Mouse (Mus musculus): Measurements from ENCODE around the gene Aldh3b3. TPM values are rescaled to one million over a fixed set of nuclear protein-coding genes. Genes with fewer than 3 reads are reported as not detected.

Gene Aldh3b3
- total and polyA plus RNA-seq, 2 experiments from 2014 or later, result 0.29 TPM; not detected in 1

GRCm38 (mm10) chr19:3947813-3948212 is 10.6 kb upstream of the Aldh3b3 start:
- Histone ChIP-seq H3K4me3 (ENCODE audit: low read depth, low read length) (no peak overlapping the region), H3K9ac (replicated peaks; ENCODE audit: low read depth, low read length) (no peak overlapping the region), H3K4me1 (ENCODE audit: control insufficient read depth, insufficient read depth) (0 out of 2 replicates have a peak, but pooled peaks cover 6% of the 10 kb centered on the region), H3K36me3 (replicated peaks; ENCODE audit: control insufficient read depth, insufficient read depth, low read length) (peaks cover 6% of the 10 kb centered on the region; the same call in 1 of the 2 replicates), H3K4me2 (ENCODE audit: low read depth, low read length) (no peak overlapping the region), H3K9me3 (replicated peaks; ENCODE audit: control insufficient read depth, low read length) (no peaks in the 10 kb centered on the region), H3K27me3 (ENCODE audit: control insufficient read depth, insufficient read depth, low read length) (no peaks in the 10 kb centered on the region), H3K27ac (ENCODE audit: low read depth) (no peak overlapping the region)
- ATAC-seq (ENCODE audit: insufficient read depth, low read depth), result no peak
- no peak for DNase-seq (ENCODE audit: low spot score)
- TF ChIP-seq CTCF (IDR thresholded peaks at IDR 0.05; ENCODE audit: low read depth) (no peak), EP300 (IDR thresholded peaks at IDR 0.05; ENCODE audit: low read depth) (no peak)
- 76% methylated on average over 3 of the region's 3 CpGs for WGBS

- no peak for DNase-seq (ENCODE audit: low spot score)
- Histone ChIP-seq H3K27ac (ENCODE audit: low read depth) (no peak overlapping the region), H3K27me3 (ENCODE audit: control insufficient read depth, insufficient read depth, low read length) (no peaks in the 10 kb centered on the region), H3K9ac (replicated peaks; ENCODE audit: low read depth, low read length) (no peak overlapping the region), H3K4me2 (ENCODE audit: low read depth, low read length) (no peak overlapping the region), H3K4me1 (ENCODE audit: control insufficient read depth, insufficient read depth) (0 out of 2 replicates have a peak, but pooled peaks cover 6% of the 10 kb centered on the region), H3K4me3 (ENCODE audit: low read depth, low read length) (no peak overlapping the region), H3K36me3 (replicated peaks; ENCODE audit: control insufficient read depth, insufficient read depth, low read length) (peaks cover 6% of the 10 kb centered on the region; the same call in 1 of the 2 replicates), H3K9me3 (replicated peaks; ENCODE audit: control insufficient read depth, low read length) (no peaks in the 10 kb centered on the region)
- 67% methylated on average over 14 of the region's 14 CpGs for WGBS
- no peak for TF ChIP-seq CTCF (IDR thresholded peaks at IDR 0.05; ENCODE audit: low read depth)
- TF ChIP-seq EP300 (IDR thresholded peaks at IDR 0.05; ENCODE audit: low read depth), result no peak
- no peak for ATAC-seq (ENCODE audit: insufficient read depth, low read depth)
These were observed 9.9 kb upstream of the Aldh3b3 start for GRCm38 (mm10) chr19:3948546-3948945.

- TF ChIP-seq EP300 (IDR thresholded peaks at IDR 0.05; ENCODE audit: low read depth) (no peak), CTCF (IDR thresholded peaks at IDR 0.05; ENCODE audit: low read depth) (no peak)
- no peaks in the 10 kb centered on the region for H3K27me3 ChIP-seq (ENCODE audit: control insufficient read depth, insufficient read depth, low read length)
- H3K36me3 ChIP-seq (replicated peaks; ENCODE audit: control insufficient read depth, insufficient read depth, low read length), result peaks cover 6% of the 10 kb centered on the region; the same call in 1 of the 2 replicates
- DNase-seq (ENCODE audit: low spot score) (no peak), ATAC-seq (ENCODE audit: insufficient read depth, low read depth) (no peak)
- no peaks in the 10 kb centered on the region for H3K9me3 ChIP-seq (replicated peaks; ENCODE audit: control insufficient read depth, low read length)
- H3K4me3 ChIP-seq (ENCODE audit: low read depth, low read length), result no peak overlapping the region
- no peak overlapping the region for H3K4me2 ChIP-seq (ENCODE audit: low read depth, low read length)
- no peak overlapping the region for H3K9ac ChIP-seq (replicated peaks; ENCODE audit: low read depth, low read length)
- no peak overlapping the region for H3K27ac ChIP-seq (ENCODE audit: low read depth)
- whole genome bisulfite sequencing, result 80% methylated on average over 3 of the region's 3 CpGs
- H3K4me1 ChIP-seq (ENCODE audit: control insufficient read depth, insufficient read depth), result 0 out of 2 replicates have a peak, but pooled peaks cover 6% of the 10 kb centered on the region
These were observed 8.1 kb upstream of the Aldh3b3 start for GRCm38 (mm10) chr19:3950331-3950730.

- ATAC-seq (ENCODE audit: insufficient read depth, low read depth), result no peak
- no peak for DNase-seq (ENCODE audit: low spot score)
- H3K9ac ChIP-seq (replicated peaks; ENCODE audit: low read depth, low read length), result no peak overlapping the region
- TF ChIP-seq EP300 (IDR thresholded peaks at IDR 0.05; ENCODE audit: low read depth) (no peak), CTCF (IDR thresholded peaks at IDR 0.05; ENCODE audit: low read depth) (no peak)
- H3K9me3 ChIP-seq (replicated peaks; ENCODE audit: control insufficient read depth, low read length), result no peaks in the 10 kb centered on the region
- H3K4me3 ChIP-seq (ENCODE audit: low read depth, low read length), result no peak overlapping the region
- peaks cover 6% of the 10 kb centered on the region; the same call in 1 of the 2 replicates for H3K36me3 ChIP-seq (replicated peaks; ENCODE audit: control insufficient read depth, insufficient read depth, low read length)
- 0 out of 2 replicates have a peak, but pooled peaks cover 2% of the 10 kb centered on the region for H3K4me1 ChIP-seq (ENCODE audit: control insufficient read depth, insufficient read depth)
- no peak overlapping the region for H3K27ac ChIP-seq (ENCODE audit: low read depth)
- H3K27me3 ChIP-seq (ENCODE audit: control insufficient read depth, insufficient read depth, low read length), result no peaks in the 10 kb centered on the region
- H3K4me2 ChIP-seq (ENCODE audit: low read depth, low read length), result no peak overlapping the region
These were observed 7.0 kb upstream of the Aldh3b3 start for GRCm38 (mm10) chr19:3951461-3951860.

GRCm38 (mm10) chr19:3952099-3952498 is 6.3 kb upstream of the Aldh3b3 start:
- ATAC-seq (ENCODE audit: insufficient read depth, low read depth) (no peak), DNase-seq (ENCODE audit: low spot score) (no peak)
- TF ChIP-seq EP300 (IDR thresholded peaks at IDR 0.05; ENCODE audit: low read depth), result no peak
- TF ChIP-seq CTCF (IDR thresholded peaks at IDR 0.05; ENCODE audit: low read depth), result no peak
- no peaks in the 10 kb centered on the region for H3K4me1 ChIP-seq (ENCODE audit: control insufficient read depth, insufficient read depth)
- WGBS, result 21% methylated on average over 1 of the region's 1 CpGs
- no peak overlapping the region for H3K4me2 ChIP-seq (ENCODE audit: low read depth, low read length)
- no peak overlapping the region for H3K4me3 ChIP-seq (ENCODE audit: low read depth, low read length)
- H3K36me3 ChIP-seq (replicated peaks; ENCODE audit: control insufficient read depth, insufficient read depth, low read length), result peaks cover 6% of the 10 kb centered on the region; the same call in 1 of the 2 replicates
- no peak overlapping the region for H3K9ac ChIP-seq (replicated peaks; ENCODE audit: low read depth, low read length)
- no peaks in the 10 kb centered on the region for H3K9me3 ChIP-seq (replicated peaks; ENCODE audit: control insufficient read depth, low read length)
- H3K27me3 ChIP-seq (ENCODE audit: control insufficient read depth, insufficient read depth, low read length), result no peaks in the 10 kb centered on the region
- no peak overlapping the region for H3K27ac ChIP-seq (ENCODE audit: low read depth)

GRCm38 (mm10) chr19:3955033-3955432 is 3.4 kb upstream of the Aldh3b3 start:
- DNase-seq (ENCODE audit: low spot score) (no peak), ATAC-seq (ENCODE audit: insufficient read depth, low read depth) (no peak)
- Histone ChIP-seq H3K4me2 (ENCODE audit: low read depth, low read length) (no peak overlapping the region), H3K9ac (replicated peaks; ENCODE audit: low read depth, low read length) (no peak overlapping the region), H3K36me3 (replicated peaks; ENCODE audit: control insufficient read depth, insufficient read depth, low read length) (no peaks in the 10 kb centered on the region), H3K4me1 (ENCODE audit: control insufficient read depth, insufficient read depth) (no peaks in the 10 kb centered on the region; the same call in 1 of the 2 replicates), H3K4me3 (ENCODE audit: low read depth, low read length) (no peak overlapping the region), H3K27me3 (ENCODE audit: control insufficient read depth, insufficient read depth, low read length) (no peaks in the 10 kb centered on the region), H3K9me3 (replicated peaks; ENCODE audit: control insufficient read depth, low read length) (no peaks in the 10 kb centered on the region), H3K27ac (ENCODE audit: low read depth) (no peak overlapping the region)
- 88% methylated on average over 3 of the region's 3 CpGs for WGBS
- TF ChIP-seq CTCF (IDR thresholded peaks at IDR 0.05; ENCODE audit: low read depth) (no peak), EP300 (IDR thresholded peaks at IDR 0.05; ENCODE audit: low read depth) (no peak)

All from heart, postnatal 0 days (tissue).